In the genomic region with DNA sequence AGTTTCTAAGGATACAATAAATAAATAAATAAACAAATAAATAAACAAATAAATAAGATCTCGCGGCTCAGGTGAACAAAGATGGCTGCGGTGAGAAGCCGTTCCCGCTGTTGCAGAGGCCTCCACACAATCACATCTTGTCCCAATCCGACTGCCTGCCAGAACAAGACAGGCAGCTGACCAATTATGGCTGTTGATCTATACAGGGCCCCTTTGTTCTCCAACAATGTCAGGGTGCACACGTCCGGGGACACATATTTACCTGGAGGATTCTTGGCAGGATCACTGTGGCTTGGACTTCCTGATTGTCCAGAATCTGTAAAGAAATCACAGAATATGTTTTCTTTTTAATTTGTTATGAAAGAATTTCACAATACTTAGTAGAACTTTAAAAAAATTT, we compare ENCODE assay signal across 14 mouse cellular contexts.
DNase-seq lines count a peak whose midpoint lies in the region; ATAC-seq and TF ChIP-seq lines count a peak whose summit lies in the region.
"Had no signal": no experiment of that assay in that cellular context is flagged by ENCODE, and none has a peak within 500 bp of the region (broad histone marks: within the 10 kb centered on the region; RNA-seq: fewer than 3 reads in every experiment).

No protein-coding gene starts in this region.

- intact Hi-C loops in heart, postnatal 14 days (cut with DNase I): no loop called here
- intact Hi-C loops in gastrocnemius, postnatal 14 days (cut with DNase I; ENCODE audit: low total_unique reads): no loop called here

- peaks cover 43% of the 10 kb centered on the region for H3K4me1 ChIP-seq in heart, postnatal 0 days (ENCODE audit: control insufficient read depth, insufficient read depth)
- peaks cover 13% of the 10 kb centered on the region for H3K4me1 ChIP-seq in midbrain, embryonic 12.5 days
- no peaks in the 10 kb centered on the region for H3K4me1 ChIP-seq in midbrain, postnatal 0 days (ENCODE audit: insufficient read depth, low read length)
- peaks cover 9% of the 10 kb centered on the region; the same call in 1 of the 2 replicates for H3K4me1 ChIP-seq in neural tube, embryonic 14.5 days (ENCODE audit: control insufficient read depth, insufficient read depth, low read length)

- no peak overlapping the region for H3K4me3 ChIP-seq in heart, postnatal 0 days (ENCODE audit: low read depth, low read length)
- no peak overlapping the region for H3K4me3 ChIP-seq in midbrain, embryonic 12.5 days
- H3K4me3 ChIP-seq in midbrain, postnatal 0 days (ENCODE audit: low read depth, low read length): no peak overlapping the region
- H3K4me3 ChIP-seq in neural tube, embryonic 14.5 days (ENCODE audit: low read depth, low read length): no peak overlapping the region
- H3K4me3 ChIP-seq: hindbrain, embryonic 12.5 days; limb, embryonic 12.5 days; neural tube, embryonic 12.5 days had no signal

- H3K27ac ChIP-seq in heart, postnatal 0 days (ENCODE audit: low read depth): peak overlapping the region; percentile 79
- no peak overlapping the region for H3K27ac ChIP-seq in midbrain, embryonic 12.5 days (replicated peaks)
- H3K27ac ChIP-seq in midbrain, postnatal 0 days (ENCODE audit: low read depth, low read length): no peak overlapping the region
- no peak overlapping the region for H3K27ac ChIP-seq in neural tube, embryonic 14.5 days (ENCODE audit: low read depth, low read length)
- H3K27ac ChIP-seq: kidney, postnatal 0 days; limb, embryonic 12.5 days; neural tube, embryonic 12.5 days had no signal

- no peaks in the 10 kb centered on the region for H3K36me3 ChIP-seq in heart, postnatal 0 days (replicated peaks; ENCODE audit: control insufficient read depth, insufficient read depth, low read length)
- H3K36me3 ChIP-seq in midbrain, embryonic 12.5 days: no peaks in the 10 kb centered on the region
- no peaks in the 10 kb centered on the region for H3K36me3 ChIP-seq in midbrain, postnatal 0 days (ENCODE audit: insufficient read depth, low read length)
- no peaks in the 10 kb centered on the region for H3K36me3 ChIP-seq in neural tube, embryonic 14.5 days (ENCODE audit: control insufficient read depth, insufficient read depth, low read length)
- H3K36me3 ChIP-seq: hindbrain, embryonic 12.5 days; neural tube, embryonic 12.5 days had no signal

- WGBS in heart, postnatal 0 days: 58% methylated on average over 8 of the region's 8 CpGs
- 77% methylated on average over 8 of the region's 8 CpGs for WGBS in midbrain, embryonic 12.5 days
- 58% methylated on average over 8 of the region's 8 CpGs for WGBS in midbrain, postnatal 0 days
- WGBS in neural tube, embryonic 14.5 days: 56% methylated on average over 8 of the region's 8 CpGs

- DNase-seq in heart, postnatal 0 days (ENCODE audit: low spot score): no peak
- no peak for DNase-seq in heart, postnatal 14 days
- DNase-seq in midbrain, postnatal 0 days (ENCODE audit: low spot score): no peak
- DNase-seq in fat pad, adult 2 months (ENCODE audit: extremely low read depth, low read depth, low spot score): peak; percentile 88
- no peak for DNase-seq in gastrocnemius, postnatal 14 days
- no peak for DNase-seq in spleen, postnatal 14 days (ENCODE audit: low spot score in 2 of 2)
- DNase-seq: adrenal gland, adult 8-10 months had no signal

- TF ChIP-seq CTCF in heart, postnatal 0 days (IDR thresholded peaks at IDR 0.05; ENCODE audit: low read depth): no peak
- TF ChIP-seq CTCF in midbrain, postnatal 0 days (IDR thresholded peaks at IDR 0.05): no peak

- no peak overlapping the region for H3K9ac ChIP-seq in heart, postnatal 0 days (replicated peaks; ENCODE audit: low read depth, low read length)
- H3K9ac ChIP-seq in midbrain, embryonic 12.5 days (replicated peaks): no peak overlapping the region
- H3K9ac ChIP-seq in midbrain, postnatal 0 days (replicated peaks; ENCODE audit: low read length, poor library complexity, severe bottlenecking): no peak overlapping the region
- no peak overlapping the region for H3K9ac ChIP-seq in neural tube, embryonic 14.5 days (replicated peaks; ENCODE audit: low read depth, low read length)
- H3K9ac ChIP-seq: hindbrain, embryonic 12.5 days; limb, embryonic 12.5 days; neural tube, embryonic 12.5 days had no signal

- no peaks in the 10 kb centered on the region for H3K27me3 ChIP-seq in heart, postnatal 0 days (ENCODE audit: control insufficient read depth, insufficient read depth, low read length)
- H3K27me3 ChIP-seq in midbrain, embryonic 12.5 days: no peaks in the 10 kb centered on the region
- no peaks in the 10 kb centered on the region for H3K27me3 ChIP-seq in midbrain, postnatal 0 days (ENCODE audit: insufficient read depth, low read length)
- H3K27me3 ChIP-seq in neural tube, embryonic 14.5 days (ENCODE audit: control insufficient read depth, insufficient read depth, low read length): no peaks in the 10 kb centered on the region
- H3K27me3 ChIP-seq: CH12.LX; hindbrain, embryonic 12.5 days; limb, embryonic 12.5 days; neural tube, embryonic 12.5 days had no signal

- 0 out of 2 replicates have a peak, but pooled peaks have one; percentile 40 for ATAC-seq in heart, postnatal 0 days (ENCODE audit: insufficient read depth, low read depth)
- peak; percentile 66 for ATAC-seq in midbrain, embryonic 12.5 days (ENCODE audit: low FRiP score, low read depth)
- no peak for ATAC-seq in midbrain, postnatal 0 days (ENCODE audit: low FRiP score)
- ATAC-seq in neural tube, embryonic 14.5 days (ENCODE audit: low read depth): peak; percentile 55; the same call in 1 of the 2 replicates

- TF ChIP-seq EP300 in heart, postnatal 0 days (IDR thresholded peaks at IDR 0.05; ENCODE audit: low read depth): no peak

- no peaks in the 10 kb centered on the region for H3K9me3 ChIP-seq in heart, postnatal 0 days (replicated peaks; ENCODE audit: control insufficient read depth, low read length)
- no peaks in the 10 kb centered on the region for H3K9me3 ChIP-seq in midbrain, embryonic 12.5 days
- no peaks in the 10 kb centered on the region for H3K9me3 ChIP-seq in midbrain, postnatal 0 days (ENCODE audit: low read length)
- H3K9me3 ChIP-seq in neural tube, embryonic 14.5 days (ENCODE audit: control insufficient read depth, low read length): no peaks in the 10 kb centered on the region
- H3K9me3 ChIP-seq: hindbrain, embryonic 12.5 days; limb, embryonic 12.5 days; neural tube, embryonic 12.5 days had no signal

- H3K4me2 ChIP-seq in heart, postnatal 0 days (ENCODE audit: low read depth, low read length): no peak overlapping the region
- H3K4me2 ChIP-seq in midbrain, embryonic 12.5 days (replicated peaks): no peak overlapping the region
- H3K4me2 ChIP-seq in midbrain, postnatal 0 days (ENCODE audit: low read depth, low read length, poor library complexity, severe bottlenecking): no peak overlapping the region
- H3K4me2 ChIP-seq in neural tube, embryonic 14.5 days (ENCODE audit: low read depth, low read length): no peak overlapping the region
- H3K4me2 ChIP-seq: hindbrain, embryonic 12.5 days; limb, embryonic 12.5 days; neural tube, embryonic 12.5 days had no signal
